Mouse (Mus musculus) T-helper 17 cell (primary cell): ENCODE results near the gene Clcnka.

Source experiments
- in situ Hi-C, 2 experiments: fragments of 300-600 bp; cut with MboI, MseI; formaldehyde crosslinking; loops; 1 replicate in 1 of 2; 2 replicates in 1 of 2; pipeline ENCODE4 v1.15.1; 2025; ENCODE audit warnings: high pct_unique_total_duplicates in 2 of 2

Clcnka gene

GRCm38 (mm10) chr4:141385275-141385674 lies 13.2 kb downstream of the Clcnka start:
- in situ Hi-C loops: no loop called here

DNA sequence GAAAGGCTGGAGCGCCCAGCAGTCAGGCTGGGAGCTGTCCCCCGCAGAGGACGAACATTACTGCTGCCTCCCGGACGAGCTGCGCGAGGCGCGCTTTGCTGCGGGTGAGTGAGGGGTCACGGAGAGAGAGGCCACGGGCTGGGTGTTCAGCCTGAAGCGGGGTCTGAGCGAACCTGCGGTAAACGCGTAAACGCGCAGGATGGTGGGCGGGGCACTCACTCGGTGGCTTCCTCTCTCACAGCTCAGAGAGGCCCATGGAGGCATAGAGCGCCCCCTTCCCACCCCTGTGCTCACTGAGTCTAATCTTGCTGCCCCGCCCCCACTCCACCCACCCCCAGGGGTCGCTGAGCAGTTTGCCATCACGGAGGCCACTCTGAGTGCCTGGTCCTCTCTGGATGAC lies 16.1 kb downstream of the Clcnka start:
- in situ Hi-C loops: no loop called here

DNA sequence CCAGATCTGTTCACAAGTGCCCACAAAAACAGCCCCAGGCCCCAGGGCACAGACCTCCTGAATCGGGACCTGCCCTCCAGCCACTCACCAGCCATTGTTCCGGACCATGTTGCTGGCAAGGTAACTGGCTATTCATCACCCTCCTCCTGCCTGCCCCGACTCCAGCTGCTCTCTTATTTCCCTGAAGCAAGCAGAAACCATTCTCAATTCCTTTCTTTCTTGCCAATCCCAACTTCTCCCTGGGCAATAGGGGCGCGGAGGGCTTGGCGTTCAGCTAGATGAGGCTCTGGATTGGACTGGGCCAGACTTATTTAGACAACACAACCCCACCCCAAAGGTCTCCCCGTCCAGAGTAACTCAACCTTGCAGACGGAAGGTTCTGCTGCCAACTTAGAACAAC lies 18.9 kb downstream of the Clcnka start:
- in situ Hi-C loops: no loop called here

GRCm38 (mm10) chr4:141372426-141372825 lies 26.1 kb downstream of the Clcnka start:
- in situ Hi-C loops: no loop called here

DNA sequence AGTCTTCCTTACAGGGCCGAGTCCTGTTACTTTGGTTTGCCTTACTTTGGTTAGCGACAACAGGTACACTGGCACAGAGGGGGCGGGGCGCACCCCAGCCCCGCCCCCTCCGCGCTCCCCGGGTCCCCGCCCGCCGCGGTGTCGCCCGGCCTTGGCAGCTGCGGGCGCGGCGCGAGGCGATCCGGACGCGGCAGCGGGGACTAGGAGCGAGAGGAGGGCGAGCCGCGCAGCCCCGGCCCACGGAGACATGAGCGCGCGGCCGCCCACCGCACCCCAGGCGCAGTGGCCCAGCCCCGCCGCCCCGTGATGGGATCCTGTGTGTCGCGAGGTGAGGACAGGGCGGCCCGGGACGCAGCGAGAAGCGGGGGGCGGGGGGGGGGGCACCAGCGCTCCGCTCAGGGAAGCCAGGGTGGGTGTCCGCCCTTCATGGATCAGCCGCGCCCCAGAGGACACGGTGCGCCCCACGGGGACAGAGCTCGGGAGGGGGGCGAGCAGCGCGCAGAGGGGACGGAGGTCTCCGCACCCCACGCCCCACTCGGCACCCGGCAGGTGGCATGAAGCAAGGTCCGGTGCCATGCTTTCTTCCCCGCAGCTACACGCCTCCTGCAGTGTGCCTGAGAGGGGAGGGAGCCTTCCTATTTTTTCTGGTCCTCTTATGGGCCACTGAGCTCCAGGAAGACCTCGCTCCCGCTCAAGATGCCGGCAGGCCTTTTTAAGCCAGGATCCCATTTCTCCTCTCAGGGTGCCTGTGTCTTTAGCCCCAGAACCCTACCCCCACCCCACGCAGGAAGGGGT lies 30.3 kb downstream of the Clcnka start, which contains the start of gene Fam131c:
TSS of gene Fam131c (plus strand) at position 224 of the 795 bp plus-strand sequence.
- in situ Hi-C loops: no loop called here

DNA sequence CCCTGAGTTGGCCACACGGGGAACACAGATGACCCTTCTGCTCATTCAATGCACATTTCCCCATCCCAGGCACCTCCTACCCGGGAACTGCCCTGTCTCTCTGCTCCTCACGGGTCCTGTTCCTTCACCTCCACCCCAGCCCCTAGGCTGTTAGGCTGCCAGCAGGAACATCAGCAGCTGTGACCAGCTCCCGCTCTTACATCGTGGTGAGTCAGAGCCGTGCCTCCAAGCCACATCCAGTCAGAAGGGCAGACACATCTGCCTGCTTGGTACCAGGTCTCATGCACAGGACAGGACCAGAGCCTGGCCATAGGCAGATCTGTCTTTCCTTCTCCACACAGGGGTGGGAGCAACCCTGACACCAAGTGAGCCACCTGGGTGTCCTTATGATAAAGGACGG lies 32.6 kb downstream of the Clcnka start:
- in situ Hi-C loops: no loop called here

- in situ Hi-C loops: no loop called here
These were observed 33.4 kb downstream of the Clcnka start for GRCm38 (mm10) chr4:141365126-141365525.

- in situ Hi-C loops: loop anchor here (5.0 kb wide), 1 partner anchor 86 kb away; no protein-coding TSS in a partner anchor
These were observed 35.5 kb downstream of the Clcnka start for GRCm38 (mm10) chr4:141362937-141363548.

- in situ Hi-C loops: loop anchor here (5.0 kb wide), 1 partner anchor 84 kb away; no protein-coding TSS in a partner anchor
These were observed 37.7 kb downstream of the Clcnka start for GRCm38 (mm10) chr4:141360846-141361245.

GRCm38 (mm10) chr4:141359222-141359621 lies 39.3 kb downstream of the Clcnka start:
- in situ Hi-C loops: no loop called here

- in situ Hi-C loops: no loop called here
These were observed 40.7 kb downstream of the Clcnka start for GRCm38 (mm10) chr4:141357811-141358210.

GRCm38 (mm10) chr4:141353868-141354267 lies 44.7 kb downstream of the Clcnka start:
- in situ Hi-C loops: no loop called here

DNA sequence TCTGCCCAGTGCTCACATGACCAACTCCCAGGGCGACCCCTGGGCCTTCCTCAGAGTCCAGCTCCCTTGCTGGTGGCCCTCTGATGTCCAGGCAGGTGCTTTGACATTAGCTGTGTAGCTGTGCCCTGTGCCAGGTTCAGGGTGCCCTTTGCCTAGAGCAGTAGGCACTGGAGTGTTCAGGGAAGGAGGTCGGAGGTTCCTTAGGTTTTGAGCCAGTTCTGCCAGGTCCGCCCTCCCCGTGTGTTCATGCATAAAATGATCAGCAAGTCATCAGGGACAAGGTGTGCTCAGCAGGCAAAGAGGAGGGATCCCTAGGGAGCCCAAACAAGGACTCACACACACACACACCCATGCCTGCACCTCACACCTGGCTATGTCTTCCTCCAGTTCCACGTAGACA lies 45.5 kb downstream of the Clcnka start:
- in situ Hi-C loops: no loop called here

DNA sequence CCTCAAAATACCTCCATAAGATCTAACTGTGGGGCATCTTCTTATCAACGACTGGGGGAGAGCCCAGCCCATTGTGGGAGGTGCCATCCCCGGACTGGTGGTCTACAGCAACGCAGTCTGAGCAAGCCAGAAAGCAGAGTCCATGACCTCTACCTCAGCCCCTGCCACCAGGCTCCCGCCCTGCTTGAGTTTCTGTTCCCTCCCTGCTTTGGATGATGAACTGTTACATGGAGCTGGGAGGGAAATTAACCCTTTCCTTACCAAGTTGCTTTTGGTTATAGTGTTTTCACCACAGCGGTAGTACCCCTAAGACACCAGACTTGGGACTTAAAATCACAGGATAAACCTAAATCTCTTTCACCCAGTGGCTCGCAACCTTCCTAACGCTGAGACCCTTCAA lies 46.6 kb downstream of the Clcnka start:
- in situ Hi-C loops: no loop called here

- in situ Hi-C loops: no loop called here
These were observed 48.5 kb downstream of the Clcnka start for GRCm38 (mm10) chr4:141350015-141350414.

- in situ Hi-C loops: loop anchor here in 1 of 2 experiments (10.0 kb wide), 1 partner anchor 1564 kb away; no protein-coding TSS in a partner anchor
These were observed 49.9 kb downstream of the Clcnka start for GRCm38 (mm10) chr4:141348616-141349015.

GRCm38 (mm10) chr4:141347365-141347797 lies 51.1 kb downstream of the Clcnka start:
- in situ Hi-C loops: loop anchor here in 1 of 2 experiments (10.0 kb wide), 1 partner anchor 1563 kb away; no protein-coding TSS in a partner anchor

GRCm38 (mm10) chr4:141345219-141345618 lies 53.3 kb downstream of the Clcnka start:
- in situ Hi-C loops: loop anchor here in 1 of 2 experiments (10.0 kb wide), 1 partner anchor 1560 kb away; no protein-coding TSS in a partner anchor

DNA sequence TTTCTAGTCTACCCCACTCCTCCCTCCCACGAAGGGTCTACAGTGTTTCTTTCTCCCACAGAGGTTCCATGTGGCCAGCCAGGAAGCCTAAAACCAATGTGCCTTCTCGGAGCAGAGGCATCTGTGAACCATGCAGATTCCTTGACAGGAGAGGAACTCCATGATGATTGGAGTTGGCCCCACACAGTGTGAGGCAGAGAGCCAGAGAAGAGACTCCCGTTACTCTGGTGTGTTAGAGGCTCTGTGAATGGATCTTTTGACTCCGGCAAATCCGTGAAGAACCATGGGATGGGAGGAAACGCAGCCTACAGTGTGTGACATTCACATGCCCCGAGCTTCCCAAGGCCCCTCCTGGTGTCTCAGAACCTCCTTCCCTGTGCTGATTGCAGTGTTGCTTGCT lies 55.0 kb downstream of the Clcnka start:
- in situ Hi-C loops: loop anchor here in 1 of 2 experiments (10.0 kb wide), 1 partner anchor 1559 kb away; no protein-coding TSS in a partner anchor

DNA sequence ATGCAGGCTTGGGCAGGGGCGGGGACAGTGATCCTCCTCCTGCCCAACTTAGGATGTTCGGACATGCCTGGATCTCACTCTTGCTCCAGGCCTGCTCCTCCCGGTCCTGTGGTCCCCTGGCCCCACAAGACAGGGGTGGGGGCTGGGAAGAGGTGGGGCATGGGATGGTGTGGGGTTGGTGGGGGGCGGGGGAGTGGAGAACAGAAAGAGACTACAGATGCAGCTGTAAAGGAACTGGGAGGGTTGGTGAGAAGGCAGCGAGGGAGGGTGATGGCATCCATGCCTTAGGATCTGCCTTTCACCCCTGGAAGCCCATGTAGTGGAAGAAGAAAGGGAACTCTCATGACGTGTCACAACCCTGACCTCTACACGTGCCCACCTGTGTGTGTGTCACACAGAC lies 57.0 kb downstream of the Clcnka start:
- in situ Hi-C loops: loop anchor here in 1 of 2 experiments (10.0 kb wide), 1 partner anchor 1557 kb away; no protein-coding TSS in a partner anchor

GRCm38 (mm10) chr4:141338853-141339252 lies 59.7 kb downstream of the Clcnka start:
- in situ Hi-C loops: no loop called here

- in situ Hi-C loops: no loop called here
These were observed 60.5 kb downstream of the Clcnka start for GRCm38 (mm10) chr4:141337986-141338385.
